Mouse (Mus musculus) bone marrow macrophage, adult 2 months (primary cell): ENCODE measurements around the gene Rab3c.

ENCODE experiments used
- CTCF ChIP-seq: IDR thresholded peaks from 2 replicates; pipeline ENCODE4 v1.5.1; 2012; ENCODE audit warnings: low read depth, mild to moderate bottlenecking, low read length, moderate library complexity
- POLR2A ChIP-seq: IDR thresholded peaks from 2 replicates; pipeline ENCODE4 v1.6.1; 2012; ENCODE audit warnings: mild to moderate bottlenecking, low read depth, low read length, borderline replicate concordance

- no peak for TF ChIP-seq CTCF
- no peak for TF ChIP-seq POLR2A
These were observed 81.9 kb downstream of the Rab3c start for GRCm38 (mm10) chr13:110198906-110199305.
